Mouse (Mus musculus) brain, embryonic 14.5 days (tissue): ENCODE measurements at regions not wholly inside any gene's neighbourhood (a gene's known extent, or its start where the extent isn't known, plus 50 kb on each side); places are given as distances from the start of the nearest gene placed in this dataset.

Source experiments
- CTCF ChIP-seq: fragments of 200-500 bp; IDR thresholded peaks from 2 replicates; pipeline ENCODE4 v1.5.1; 2012; ENCODE audit warnings: inconsistent platforms, mild to moderate bottlenecking, moderate library complexity, borderline replicate concordance; ENCODE audit not compliant: insufficient read depth, insufficient read length; ENCODE audit errors: extremely low read depth
- POLR2A ChIP-seq: fragments of 200-500 bp; IDR thresholded peaks from 2 replicates; pipeline ENCODE4 v1.6.1; 2012; ENCODE audit warnings: mild to moderate bottlenecking, inconsistent platforms, borderline replicate concordance; ENCODE audit not compliant: poor library complexity, insufficient read depth, insufficient read length, severe bottlenecking; ENCODE audit errors: extremely low read depth

DNA sequence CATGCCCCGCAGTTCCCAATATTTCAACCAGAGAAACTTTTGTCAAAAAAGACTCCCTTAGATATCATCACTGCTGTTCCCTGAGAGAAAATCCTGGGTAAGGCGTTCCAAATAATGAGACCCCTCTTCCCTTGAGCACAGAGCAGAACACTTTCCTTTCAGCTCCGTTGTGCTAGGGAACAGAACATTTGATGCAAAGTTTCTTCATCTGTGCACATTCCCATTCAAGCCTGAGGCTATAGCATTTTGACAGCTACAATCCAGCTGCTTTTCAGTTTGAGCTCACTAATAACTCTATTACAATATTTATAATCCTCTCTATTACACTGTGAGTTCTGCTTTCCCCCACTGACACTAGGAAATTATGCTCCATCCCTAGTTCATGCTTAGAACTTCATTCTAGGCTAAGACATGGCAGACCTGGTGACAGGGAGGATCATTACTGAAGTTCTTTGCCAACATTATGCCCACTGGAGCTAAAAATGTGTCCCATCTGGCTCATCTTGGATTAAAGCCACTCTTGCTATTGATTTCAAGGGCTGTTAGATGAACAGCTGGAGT is 692.8 kb downstream of the Dnah5 start:
- TF ChIP-seq POLR2A (no peak), CTCF (no peak)
